Mouse (Mus musculus) CH12.LX (cell line): Measurements from ENCODE around the gene Ankfy1. TPM values are rescaled to one million over a fixed set of nuclear protein-coding genes. Genes with fewer than 3 reads are reported as not detected.

Experiments
- DNase-seq: peaks from one replicate; pipeline ENCODE4 v3.0.0-alpha.2; 2013; ENCODE audit errors: extremely low read depth
- H3K27ac ChIP-seq: 2 replicates; pipeline ENCODE4 v1.5.1; 2012; ENCODE audit warnings: low read depth, mild to moderate bottlenecking, control low read depth, moderate library complexity; ENCODE audit not compliant: insufficient read depth
- H3K27me3 ChIP-seq: replicated peaks from 2 replicates; pipeline ENCODE3; 2012; ENCODE audit warnings: inconsistent platforms
- H3K36me3 ChIP-seq, 2 experiments: replicated peaks in 1 of 2; 2 replicates each; pipeline versions ENCODE3 to v1.6.1; 2012; ENCODE audit warnings: inconsistent platforms in 1 of 2, low read length in 1 of 2, mild to moderate bottlenecking in 1 of 2, mixed read lengths in 1 of 2, moderate library complexity in 1 of 2; ENCODE audit not compliant: control insufficient read depth in 1 of 2, insufficient read depth in 1 of 2
- H3K4me1 ChIP-seq, 2 experiments: 2 replicates each; pipeline ENCODE4 v1.6.1; 2012; ENCODE audit warnings: inconsistent platforms in 1 of 2, moderate library complexity in 1 of 2; ENCODE audit not compliant: insufficient read depth in 2 of 2, control insufficient read depth in 1 of 2
- H3K4me2 ChIP-seq: 2 replicates; pipeline ENCODE4 v1.6.1; 2012; ENCODE audit warnings: low read depth, mild to moderate bottlenecking, control low read depth; ENCODE audit not compliant: poor library complexity, insufficient read depth, severe bottlenecking
- H3K4me3 ChIP-seq, 3 experiments: fragments of 150-350 bp in 1 of 3; sonication (generic) in 1 of 3; replicated peaks in 1 of 3; 2 replicates each; pipeline versions ENCODE3 to v1.5.1; 2011 to 2012; ENCODE audit warnings: low read depth in 2 of 3, low read length in 2 of 3, mild to moderate bottlenecking in 2 of 3, moderate library complexity in 2 of 3, control low read depth in 1 of 3, improper control_type of control experiment in 1 of 3, inconsistent platforms in 1 of 3, mixed read lengths in 1 of 3; ENCODE audit not compliant: poor library complexity in 1 of 3
- H3K79me2 ChIP-seq: replicated peaks from 2 replicates; pipeline ENCODE4 v1.6.1; 2012; ENCODE audit warnings: mild to moderate bottlenecking, moderate library complexity; ENCODE audit not compliant: control insufficient read depth, poor library complexity, insufficient read depth, severe bottlenecking; ENCODE audit errors: extremely low read depth
- H3K9ac ChIP-seq: 2 replicates; pipeline ENCODE4 v1.6.1; 2012; ENCODE audit warnings: low read depth, mild to moderate bottlenecking, control low read depth, moderate library complexity; ENCODE audit not compliant: insufficient read depth
- H3K9me3 ChIP-seq: replicated peaks from 2 replicates; pipeline ENCODE3; 2012; ENCODE audit warnings: low read length, inconsistent platforms, mixed read lengths
- BHLHE40 ChIP-seq: IDR thresholded peaks from 2 replicates; pipeline ENCODE4 v1.6.1; 2011; ENCODE audit warnings: mild to moderate bottlenecking, low read depth, low read length, improper control_type of control experiment
- E2F4 ChIP-seq: IDR thresholded peaks from 2 replicates; pipeline ENCODE4 v1.6.1; 2011; ENCODE audit warnings: low read depth, low read length, improper control_type of control experiment; ENCODE audit not compliant: insufficient replicate concordance
- EP300 ChIP-seq: IDR thresholded peaks from 2 replicates; pipeline ENCODE4 v1.6.1; 2011; ENCODE audit warnings: low read length, improper control_type of control experiment
- ETS1 ChIP-seq: conservative IDR thresholded peaks from 2 replicates; pipeline ENCODE4 v1.6.1; 2012; ENCODE audit warnings: low read depth, mild to moderate bottlenecking, inconsistent platforms, low read length, improper control_type of control experiment, moderate library complexity
- HCFC1 ChIP-seq: IDR thresholded peaks from 2 replicates; pipeline ENCODE4 v1.6.1; 2012; ENCODE audit warnings: low read depth, mild to moderate bottlenecking, inconsistent platforms, low read length, improper control_type of control experiment
- IRF4 ChIP-seq: IDR thresholded peaks from 2 replicates; pipeline ENCODE4 v1.6.1; 2014; ENCODE audit warnings: low read depth, mild to moderate bottlenecking, inconsistent platforms, low read length, improper control_type of control experiment
- JUN ChIP-seq: IDR thresholded peaks from 2 replicates; pipeline ENCODE4 v1.6.1; 2011; ENCODE audit warnings: low read depth, mild to moderate bottlenecking, low read length, improper control_type of control experiment, moderate library complexity; ENCODE audit not compliant: insufficient read depth
- JUND ChIP-seq: conservative IDR thresholded peaks from 2 replicates; pipeline ENCODE4 v1.6.1; 2011; ENCODE audit warnings: low read depth, low read length, improper control_type of control experiment
- KAT2A ChIP-seq: IDR thresholded peaks from 2 replicates; pipeline ENCODE4 v1.6.1; 2012; ENCODE audit warnings: low read length, improper control_type of control experiment, inconsistent platforms; ENCODE audit not compliant: insufficient replicate concordance
- MYC ChIP-seq: IDR thresholded peaks from 2 replicates; pipeline ENCODE4 v1.6.1; 2011; ENCODE audit warnings: low read depth, mild to moderate bottlenecking, improper control_type of control experiment, low read length
- NELFE ChIP-seq: IDR thresholded peaks from 2 replicates; pipeline ENCODE4 v1.6.1; 2011; ENCODE audit warnings: low read depth, low read length, improper control_type of control experiment
- PAX5 ChIP-seq: IDR thresholded peaks from 2 replicates; pipeline ENCODE4 v1.6.1; 2012; ENCODE audit warnings: low read length, inconsistent platforms, mixed read lengths
- POLR2A ChIP-seq: IDR thresholded peaks from 2 replicates; pipeline ENCODE4 v1.6.1; 2011; ENCODE audit warnings: low read depth, mild to moderate bottlenecking, improper control_type of control experiment, low read length
- RCOR1 ChIP-seq: conservative IDR thresholded peaks from 2 replicates; pipeline ENCODE4 v1.6.1; 2012; ENCODE audit warnings: low read depth, mild to moderate bottlenecking, inconsistent platforms, low read length, improper control_type of control experiment
- TCF12 ChIP-seq: IDR thresholded peaks from 2 replicates; pipeline ENCODE4 v1.6.1; 2014; ENCODE audit warnings: low read depth, mild to moderate bottlenecking, inconsistent platforms, low read length, improper control_type of control experiment
- UBTF ChIP-seq: IDR thresholded peaks from 2 replicates; pipeline ENCODE4 v1.6.1; 2012; ENCODE audit warnings: low read depth, mild to moderate bottlenecking, inconsistent platforms, low read length, improper control_type of control experiment, moderate library complexity
- USF1 ChIP-seq: IDR thresholded peaks from 2 replicates; pipeline ENCODE4 v1.6.1; 2014; ENCODE audit warnings: low read depth, mild to moderate bottlenecking, inconsistent platforms, low read length, improper control_type of control experiment
- USF2 ChIP-seq: conservative IDR thresholded peaks from 2 replicates; pipeline ENCODE4 v1.6.1; 2011; ENCODE audit warnings: low read depth, low read length, improper control_type of control experiment
- ZKSCAN1 ChIP-seq: IDR thresholded peaks from 2 replicates; pipeline ENCODE4 v1.6.1; 2012; ENCODE audit warnings: low read depth, inconsistent platforms, low read length, improper control_type of control experiment, borderline replicate concordance
- ZMIZ1 ChIP-seq: IDR thresholded peaks from 2 replicates; pipeline ENCODE4 v1.6.1; 2012; ENCODE audit warnings: low read depth, mild to moderate bottlenecking, inconsistent platforms, low read length, improper control_type of control experiment
- ZNF384 ChIP-seq: IDR thresholded peaks from 2 replicates; pipeline ENCODE4 v1.6.1; 2012; ENCODE audit warnings: low read depth, low read length, improper control_type of control experiment, inconsistent platforms
- dilution Hi-C: fragments of 300-500 bp; cut with MboI; formaldehyde crosslinking; loops from 2 replicates; pipeline ENCODE4 v1.14.3; 2020; ENCODE audit warnings: low sequenced_read_pairs; ENCODE audit not compliant: extremely low pct_unique_long_range_greater_than_20kb, extremely low pct_ligation_motif_present
- in situ Hi-C: fragments of 300-500 bp; cut with MboI; formaldehyde crosslinking; loops from 3 replicates; pipeline ENCODE4 v1.14.3; 2019; ENCODE audit warnings: low sequenced_read_pairs, low pct_ligation_motif_present, low pct_unique_long_range_greater_than_20kb, mixed read lengths
- polyA plus RNA-seq: library from polyadenylated mRNA; unstranded; fragments of >175 nt; gene quantifications from 2 replicates; pipeline ENCODE4 v1.2.1, GENCODE M21; 2012; ENCODE audit warnings: low read depth; ENCODE audit not compliant: insufficient read length
- total RNA-seq, 2 experiments: library from RNA; depleted of rRNA; stranded (reverse); fragments of 300-350 nt in 1 of 2; fragments of >200 nt in 1 of 2; gene quantifications; 2 replicates each; pipeline ENCODE4 v1.2.3; 2012 to 2014

Gene Ankfy1
- total and polyA plus RNA-seq, 3 experiments = 31.4 to 37.0 (median 31.5) TPM

- H3K4me1 ChIP-seq = peaks cover 10 to 35% of the 10 kb centered on the region in 2 experiments
- H3K4me3 ChIP-seq = no peak overlapping the region
- H3K27ac ChIP-seq = no peak overlapping the region
- no peak for DNase-seq
- H3K36me3 ChIP-seq = peaks cover 0 to 23% of the 10 kb centered on the region in 2 experiments
- TF ChIP-seq ZNF384 = no peak
- no peak for TF ChIP-seq KAT2A
- TF ChIP-seq UBTF = no peak
- TF ChIP-seq JUND = no peak
- TF ChIP-seq IRF4 = no peak
- no peak for TF ChIP-seq ZMIZ1
- TF ChIP-seq HCFC1 = no peak
- no peak for TF ChIP-seq POLR2A
- no peak for TF ChIP-seq TCF12
- peaks cover 17% of the 10 kb centered on the region for H3K79me2 ChIP-seq
- no peak overlapping the region for H3K9ac ChIP-seq
- dilution Hi-C loops = no loop called here
- no peak overlapping the region for H3K4me2 ChIP-seq
- no peaks in the 10 kb centered on the region for H3K9me3 ChIP-seq
- H3K27me3 ChIP-seq = no peaks in the 10 kb centered on the region
- in situ Hi-C loops = no loop called here
Measured at GRCm38 (mm10) chr11:72675280-72675679, 14.5 kb upstream of the Ankfy1 start.

DNA sequence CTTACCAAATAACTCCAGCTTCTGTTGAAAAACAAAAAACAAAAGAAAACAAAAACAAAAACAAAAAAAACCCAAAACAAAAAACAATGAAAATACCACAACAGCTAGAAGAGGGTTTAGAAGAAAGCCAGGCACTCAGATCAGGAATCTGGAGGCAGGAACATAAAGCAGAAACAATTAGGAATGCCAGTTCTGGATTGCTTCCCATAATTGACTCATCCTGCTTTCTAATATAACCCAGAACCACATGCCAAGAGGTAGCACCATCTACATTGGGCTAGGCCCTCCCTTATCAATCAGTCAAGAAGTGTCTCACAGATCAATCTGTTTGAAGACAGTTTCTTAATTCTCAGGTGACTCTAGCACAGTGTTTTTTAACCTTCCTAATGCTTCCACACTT, 9.1 kb upstream of the Ankfy1 start:
- no peak for DNase-seq
- H3K4me2 ChIP-seq = no peak overlapping the region
- peaks cover 8% of the 10 kb centered on the region for H3K79me2 ChIP-seq
- H3K9ac ChIP-seq = no peak overlapping the region
- no peaks in the 10 kb centered on the region for H3K27me3 ChIP-seq
- dilution Hi-C loops = no loop called here
- TF ChIP-seq USF1 = no peak
- no peak for TF ChIP-seq EP300
- no peak for TF ChIP-seq ETS1
- TF ChIP-seq RCOR1 = no peak
- no peak for TF ChIP-seq JUN
- TF ChIP-seq ZKSCAN1 = no peak
- TF ChIP-seq PAX5 = no peak
- TF ChIP-seq USF2 = no peak
- no peak for TF ChIP-seq E2F4
- TF ChIP-seq TCF12 = no peak
- no peak for TF ChIP-seq UBTF
- no peak for TF ChIP-seq ZMIZ1
- no peak for TF ChIP-seq MYC
- no peak for TF ChIP-seq NELFE
- TF ChIP-seq BHLHE40 = no peak
- no peak overlapping the region for H3K4me3 ChIP-seq
- peaks cover 4 to 9% of the 10 kb centered on the region in 2 experiments for H3K4me1 ChIP-seq
- no peaks in the 10 kb centered on the region for H3K9me3 ChIP-seq
- H3K36me3 ChIP-seq = peaks cover 19 to 56% of the 10 kb centered on the region in 2 experiments
- in situ Hi-C loops = no loop called here
- no peak overlapping the region for H3K27ac ChIP-seq
